Mouse (Mus musculus): Measurements from ENCODE around the gene Atp11c. TPM values are rescaled to one million over a fixed set of nuclear protein-coding genes. Genes with fewer than 3 reads are reported as not detected.

Gene Atp11c
- polyA plus RNA-seq, 1 experiment from 2014 or later, result 14.7 TPM

GRCm38 (mm10) chrX:60178025-60178743 lies 414.3 kb downstream of the Atp11c start:
- H3K36me3 ChIP-seq (ENCODE audit: control insufficient read depth, insufficient read depth, low read length), result no peaks in the 10 kb centered on the region
- ATAC-seq (peak; percentile 52; the same call in 1 of the 2 replicates), DNase-seq (ENCODE audit: low spot score) (peak; percentile 3)
- H3K4me1 ChIP-seq (ENCODE audit: control insufficient read depth, insufficient read depth, low read length), result no peaks in the 10 kb centered on the region
- H3K4me2 ChIP-seq (ENCODE audit: low read length), result peak overlapping the region; percentile 68
- no peaks in the 10 kb centered on the region for H3K9me3 ChIP-seq (replicated peaks; ENCODE audit: control insufficient read depth, low read length)
- no peak overlapping the region for H3K27ac ChIP-seq (ENCODE audit: low read depth, low read length)
- WGBS, result 22% methylated on average over 19 of the region's 19 CpGs
- peak overlapping the region; percentile 39 for H3K4me3 ChIP-seq (ENCODE audit: low read depth, low read length)
- H3K27me3 ChIP-seq (replicated peaks; ENCODE audit: control insufficient read depth, insufficient read depth, low read length), result no peaks in the 10 kb centered on the region
- H3K9ac ChIP-seq (ENCODE audit: low read length), result peak overlapping the region; percentile 43; the same call in 1 of the 2 replicates

MicroRNA genes within 50 kb of the gene (microRNA counts, 519-probe panel; counts per million panel counts)
- microRNA mmu-miR-505, result not detected

Small RNA genes within 50 kb of the gene (microRNA-seq; reads per million reads assigned to microRNA genes)
- gene Mir505, result 93.1 reads per million, percentile 56 among the genes with 10 or more reads in this experiment

Other genes with a start within 250 kb of the Atp11c start
- not detected in 2 replicates for gene Gm7073, start 53.4 kb downstream of the Atp11c start, polyA plus RNA-seq (2014; fragmentation: Nextera tagmentation; extraction: Ambion mirVana)